Mouse (Mus musculus) lung, postnatal 14 days (tissue): ENCODE data around the gene Ankrd24.
A peak's percentile ranks its signal among the peaks of the same experiment; 100 is the strongest.
"Not testable (repeated sequence)": the region's sequence is repeated elsewhere in the genome, so short reads cannot be mapped to it uniquely, and the experiment has no call there.

Experiments used
- DNase-seq: peaks from one replicate; pipeline ENCODE4 v3.0.0; 2021

Ankrd24 gene

GRCm38 (mm10) chr10:81605974-81606751 is 22.2 kb upstream of the Ankrd24 start, which contains the start of gene BC025920:
Gene BC025920 (plus strand): TSS chr10:81606270.
- DNase-seq, result peak; percentile 94

GRCm38 (mm10) chr10:81608308-81608707 is 20.0 kb upstream of the Ankrd24 start:
- DNase-seq, result no peak

- no peak for DNase-seq
These were observed 15.6 kb upstream of the Ankrd24 start for GRCm38 (mm10) chr10:81612779-81613178.

- DNase-seq, result no peak
These were observed 12.9 kb upstream of the Ankrd24 start for GRCm38 (mm10) chr10:81615486-81615885.

GRCm38 (mm10) chr10:81619976-81620375 is 8.4 kb upstream of the Ankrd24 start:
- DNase-seq, result no peak

- DNase-seq, result no peak
These were observed 7.6 kb upstream of the Ankrd24 start for GRCm38 (mm10) chr10:81620786-81621185.

GRCm38 (mm10) chr10:81623441-81623840 is 4.9 kb upstream of the Ankrd24 start:
- no peak for DNase-seq

GRCm38 (mm10) chr10:81626101-81626993 is 2.0 kb upstream of the Ankrd24 start:
- no peak for DNase-seq

GRCm38 (mm10) chr10:81626994-81627835 is 1.1 kb upstream of the Ankrd24 start, which contains the start of gene Sirt6:
Gene Sirt6 (minus strand): TSS chr10:81627797.
- peak; percentile 93 for DNase-seq

GRCm38 (mm10) chr10:81627836-81628220 is 512 bp upstream of the Ankrd24 start:
- peak; percentile 28 for DNase-seq

GRCm38 (mm10) chr10:81633253-81634099 is 5.1 kb downstream of the Ankrd24 start:
- DNase-seq, result peak; percentile 85

- no peak for DNase-seq
These were observed 8.0 kb downstream of the Ankrd24 start for GRCm38 (mm10) chr10:81636338-81636737.

GRCm38 (mm10) chr10:81638101-81638500 is 9.8 kb downstream of the Ankrd24 start:
- no peak for DNase-seq

- DNase-seq, result not testable (repeated sequence)
These were observed 12.5 kb downstream of the Ankrd24 start for GRCm38 (mm10) chr10:81640825-81641224.

- DNase-seq, result no peak
These were observed 13.2 kb downstream of the Ankrd24 start for GRCm38 (mm10) chr10:81641566-81641965.

GRCm38 (mm10) chr10:81641978-81642647 is 13.8 kb downstream of the Ankrd24 start:
- DNase-seq, result no peak

- DNase-seq, result no peak
These were observed 14.5 kb downstream of the Ankrd24 start for GRCm38 (mm10) chr10:81642648-81643448.

- DNase-seq, result peak; percentile 95
These were observed 15.2 kb downstream of the Ankrd24 start for GRCm38 (mm10) chr10:81643449-81644055.

- DNase-seq, result no peak
These were observed 15.8 kb downstream of the Ankrd24 start for GRCm38 (mm10) chr10:81644162-81644561.

GRCm38 (mm10) chr10:81644716-81645115 is 16.4 kb downstream of the Ankrd24 start:
- DNase-seq, result no peak
